Mouse (Mus musculus) thymus, postnatal 4 days (tissue): ENCODE measurements at regions not wholly inside any gene's neighbourhood (a gene's known extent, or its start where the extent isn't known, plus 50 kb on each side); places are given as distances from the start of the nearest gene placed in this dataset.

Source experiments
- DNase-seq: peaks from one replicate; pipeline ENCODE4 v3.0.0; 2021

- DNase-seq: no peak
These were observed 226.5 kb downstream of the Mpdz start for GRCm38 (mm10) chr4:81216123-81216522.

GRCm38 (mm10) chr4:81217979-81218378 lies 224.6 kb downstream of the Mpdz start:
- DNase-seq: no peak

DNA sequence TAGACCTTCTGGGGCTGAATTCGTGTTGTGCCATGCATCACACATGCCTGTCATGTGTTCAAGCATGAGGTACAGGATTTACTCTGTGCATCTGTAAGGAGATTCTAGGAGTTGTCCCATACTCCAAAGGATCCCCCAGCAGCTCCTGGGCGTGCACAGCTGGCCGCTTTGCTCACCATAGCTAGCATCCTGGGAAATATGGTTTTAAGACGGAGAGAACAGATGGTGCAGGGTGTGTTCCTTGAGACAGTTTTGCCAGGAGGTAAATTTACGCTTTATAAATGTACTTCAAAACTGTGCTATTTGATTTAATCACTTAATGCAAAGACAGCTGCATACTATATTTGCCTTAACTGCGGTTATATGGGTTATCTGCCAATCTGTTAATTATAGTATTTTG lies 220.6 kb downstream of the Mpdz start:
- DNase-seq: no peak

DNA sequence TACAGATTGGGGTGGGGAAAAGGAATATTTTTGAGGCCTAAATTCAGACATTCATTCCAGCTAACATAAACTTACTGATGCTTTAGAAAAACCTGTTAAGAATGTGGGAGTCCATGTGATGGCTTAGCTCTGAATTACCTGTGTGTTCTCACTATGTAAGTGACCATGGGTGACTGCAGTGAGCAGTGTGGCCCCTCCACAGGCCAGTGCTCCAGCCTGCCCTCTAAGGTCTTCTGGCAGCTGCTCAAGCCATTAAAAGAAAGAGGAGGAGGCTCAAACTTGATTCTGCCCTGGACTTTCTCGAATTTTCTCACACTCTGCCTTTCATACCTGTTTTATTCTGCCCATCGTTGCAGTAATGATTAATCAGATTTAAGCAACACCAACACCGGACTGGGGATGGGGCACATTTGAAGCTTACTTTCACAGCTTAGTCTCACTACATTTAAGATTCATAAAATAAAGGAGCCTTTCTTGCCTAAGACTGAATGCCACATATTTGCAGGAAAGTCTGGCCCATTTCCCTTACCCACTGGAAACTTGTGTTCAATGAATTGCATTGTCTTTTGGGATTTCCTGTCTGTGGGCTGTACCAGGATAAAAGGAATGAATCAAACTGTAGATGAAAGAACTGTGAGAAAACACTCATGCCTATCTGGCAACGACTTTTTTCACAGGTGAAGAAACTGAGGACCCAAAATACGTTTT lies 220.0 kb downstream of the Mpdz start:
- DNase-seq: no peak
